Mouse (Mus musculus): ENCODE results near the gene Olfr1367. TPM values are rescaled to one million over a fixed set of nuclear protein-coding genes. Genes with fewer than 3 reads are reported as not detected.
"Not testable (repeated sequence)": the region's sequence is repeated elsewhere in the genome, so short reads cannot be mapped to it uniquely, and the experiment has no call there.

Olfr1367 gene
- total RNA-seq, 2 experiments from 2014 or later: not detected

GRCm38 (mm10) chr13:21326657-21327211 lies 20.0 kb upstream of the Olfr1367 start:
- Histone ChIP-seq H3K27ac (no peak overlapping the region), H3K4me3 (peak overlapping the region; percentile 60)
- peak; percentile 82 to 85 for DNase-seq (ENCODE audit: extremely low spot score in 1 of 2, low spot score in 2 of 2)
- peak; percentile 82 for TF ChIP-seq CTCF (IDR thresholded peaks at IDR 0.05)
- intact Hi-C loops (cut with DNase I): loop anchor here (2.0 to 5.0 kb wide), 4 partner anchors 50 to 154 kb away; no protein-coding TSS in a partner anchor

GRCm38 (mm10) chr13:21327424-21327823 lies 19.3 kb upstream of the Olfr1367 start:
- intact Hi-C loops (cut with DNase I): loop anchor here (2.0 to 5.0 kb wide), 4 partner anchors 51 to 155 kb away; no protein-coding TSS in a partner anchor
- Histone ChIP-seq H3K4me3 (peak overlapping the region; percentile 60), H3K27ac (no peak overlapping the region)
- no peak for DNase-seq (ENCODE audit: extremely low spot score in 1 of 2, low spot score in 2 of 2)
- TF ChIP-seq CTCF (IDR thresholded peaks at IDR 0.05): no peak

DNA sequence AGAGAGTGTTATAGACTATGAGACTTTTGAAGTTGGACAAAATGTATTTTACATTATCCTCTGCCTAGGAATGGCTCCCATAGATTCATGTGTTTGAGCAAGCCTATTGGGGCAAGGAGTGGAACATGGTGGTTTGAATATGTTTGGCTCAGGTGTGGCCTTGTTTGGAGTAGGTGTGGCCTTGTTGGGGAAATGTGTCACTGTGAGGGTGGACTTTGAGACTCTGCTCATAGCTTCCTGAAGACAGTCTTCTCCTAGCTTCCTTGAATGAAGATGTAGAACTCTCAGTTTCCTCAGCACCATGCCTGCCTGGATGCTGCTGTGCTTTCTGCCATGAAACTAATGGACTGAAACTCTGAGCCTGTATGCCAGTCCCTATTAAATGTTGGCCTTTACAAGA lies 3.9 kb downstream of the Olfr1367 start:
- H3K27ac ChIP-seq: no peak overlapping the region
- DNase-seq (ENCODE audit: extremely low spot score in 1 of 2, low spot score in 2 of 2): no peak
- intact Hi-C loops (cut with DNase I): no loop called here
- H3K4me3 ChIP-seq: no peak overlapping the region
- no peak for TF ChIP-seq CTCF (IDR thresholded peaks at IDR 0.05)

GRCm38 (mm10) chr13:21362621-21363248 lies 16.0 kb downstream of the Olfr1367 start, which contains the start of gene Zscan12:
Gene Zscan12, plus strand, starts transcription at chr13:21362820.
- DNase-seq (ENCODE audit: extremely low spot score in 1 of 2, low spot score in 2 of 2): peak; percentile 87 to 90
- Histone ChIP-seq H3K27ac (peak within 1 kb of the TSS; percentile 81), H3K4me3 (peak within 1 kb of the TSS; percentile 93)
- intact Hi-C loops (cut with DNase I): loop anchor here (1.0 to 5.0 kb wide), 4 partner anchors 40 to 169 kb away; partner anchors contain the start of genes Nkapl, Zkscan3, Zkscan8 and Zscan26
- TF ChIP-seq CTCF (IDR thresholded peaks at IDR 0.05): no peak

- no peak for TF ChIP-seq CTCF (IDR thresholded peaks at IDR 0.05)
- intact Hi-C loops (cut with DNase I): loop anchor here (2.0 to 5.0 kb wide), 2 partner anchors 39 to 104 kb away; partner anchors contain the start of genes Nkapl and Zkscan3
- Histone ChIP-seq H3K4me3 (peak overlapping the region; percentile 1; the same call in 1 of the 2 replicates), H3K27ac (no peak overlapping the region)
- DNase-seq (ENCODE audit: extremely low spot score in 1 of 2, low spot score in 2 of 2): no peak
Measured at GRCm38 (mm10) chr13:21363719-21364118, 17.0 kb downstream of the Olfr1367 start.

DNA sequence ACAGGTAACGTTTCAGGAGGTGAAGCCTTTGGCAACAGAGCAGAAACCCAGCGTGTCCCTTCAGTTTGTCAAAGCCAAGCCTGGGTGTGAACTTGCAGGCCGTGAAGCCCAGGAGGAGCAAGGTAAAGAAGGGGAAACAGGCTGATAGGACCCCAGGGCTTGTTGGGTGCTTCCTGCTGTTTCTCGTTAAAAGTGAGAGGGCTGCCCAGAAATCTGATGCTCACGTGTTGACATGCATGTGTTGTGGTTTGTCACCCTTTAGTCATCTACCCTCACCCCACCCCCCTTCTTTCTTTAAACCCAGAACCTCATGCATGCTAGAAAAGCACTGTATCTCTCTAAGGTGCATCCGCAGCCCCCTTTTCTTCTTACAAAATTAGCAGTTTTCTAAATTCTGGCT lies 19.9 kb downstream of the Olfr1367 start:
- TF ChIP-seq CTCF (IDR thresholded peaks at IDR 0.05): no peak
- intact Hi-C loops (cut with DNase I): no loop called here
- Histone ChIP-seq H3K27ac (no peak overlapping the region), H3K4me3 (no peak overlapping the region)
- DNase-seq (ENCODE audit: extremely low spot score in 1 of 2, low spot score in 2 of 2): no peak

DNA sequence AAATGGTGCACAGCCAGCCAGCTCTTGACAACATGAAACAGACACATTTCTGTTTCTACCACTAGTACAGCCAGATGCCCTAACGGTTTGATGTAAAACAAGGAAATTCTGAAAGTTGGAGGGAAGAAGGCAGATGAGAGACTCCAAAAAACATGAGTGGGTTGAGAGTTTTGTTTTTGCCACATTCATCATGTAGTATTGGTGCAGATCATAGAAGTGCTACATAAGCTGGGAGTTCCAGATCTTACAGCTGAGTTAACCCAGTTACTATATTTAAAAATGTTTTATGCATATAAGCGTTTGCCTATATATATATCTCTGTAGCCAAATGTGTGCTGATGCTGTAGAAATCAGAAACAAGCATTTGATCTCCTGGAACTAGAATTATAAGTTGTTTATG lies 26.0 kb downstream of the Olfr1367 start:
- H3K4me3 ChIP-seq: no peak overlapping the region
- no peak for DNase-seq (ENCODE audit: extremely low spot score in 1 of 2, low spot score in 2 of 2)
- no peak overlapping the region for H3K27ac ChIP-seq
- intact Hi-C loops (cut with DNase I): no loop called here
- no peak for TF ChIP-seq CTCF (IDR thresholded peaks at IDR 0.05)

- Histone ChIP-seq H3K4me3 (no peak overlapping the region), H3K27ac (no peak overlapping the region)
- intact Hi-C loops (cut with DNase I): no loop called here
- DNase-seq (ENCODE audit: extremely low spot score in 1 of 2, low spot score in 2 of 2): no peak
- TF ChIP-seq CTCF (IDR thresholded peaks at IDR 0.05): no peak
Measured at GRCm38 (mm10) chr13:21377773-21378172, 31.1 kb downstream of the Olfr1367 start.

- Histone ChIP-seq H3K4me3 (no peak overlapping the region), H3K27ac (no peak overlapping the region)
- TF ChIP-seq CTCF (IDR thresholded peaks at IDR 0.05): no peak
- intact Hi-C loops (cut with DNase I): no loop called here
- DNase-seq (ENCODE audit: extremely low spot score in 1 of 2, low spot score in 2 of 2): no peak
Measured at GRCm38 (mm10) chr13:21395211-21395610, 48.5 kb downstream of the Olfr1367 start.

DNA sequence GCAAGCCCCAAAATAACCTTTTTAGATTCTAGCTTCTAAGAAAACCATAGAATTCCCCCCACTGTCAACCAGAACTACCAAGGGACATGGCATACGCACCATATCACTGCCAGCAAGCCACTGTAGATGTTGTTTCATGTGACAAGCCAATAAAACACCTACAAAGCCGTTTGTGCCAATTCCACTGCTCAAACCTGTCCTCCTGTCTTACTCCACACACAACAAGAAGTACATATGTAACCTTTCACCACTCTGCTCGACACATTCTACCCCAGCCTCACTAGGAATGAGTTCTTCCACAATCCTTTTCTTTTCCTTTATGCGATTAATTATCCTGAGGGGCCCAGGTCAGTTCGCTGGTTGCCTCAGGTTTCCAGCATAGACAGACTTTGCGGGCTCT lies 48.9 kb downstream of the Olfr1367 start:
- TF ChIP-seq CTCF (IDR thresholded peaks at IDR 0.05): no peak
- no peak for DNase-seq (ENCODE audit: extremely low spot score in 1 of 2, low spot score in 2 of 2)
- intact Hi-C loops (cut with DNase I): no loop called here
- Histone ChIP-seq H3K27ac (no peak overlapping the region), H3K4me3 (no peak overlapping the region)

- DNase-seq (ENCODE audit: extremely low spot score in 1 of 2, low spot score in 2 of 2): peak; percentile 21 to 28
- H3K27ac ChIP-seq; intact Hi-C loops (cut with DNase I): not testable (repeated sequence)
- peak overlapping the region; percentile 33; the same call in 1 of the 2 replicates for H3K4me3 ChIP-seq
Measured at GRCm38 (mm10) chr13:21396048-21396447, 49.3 kb downstream of the Olfr1367 start.

DNA sequence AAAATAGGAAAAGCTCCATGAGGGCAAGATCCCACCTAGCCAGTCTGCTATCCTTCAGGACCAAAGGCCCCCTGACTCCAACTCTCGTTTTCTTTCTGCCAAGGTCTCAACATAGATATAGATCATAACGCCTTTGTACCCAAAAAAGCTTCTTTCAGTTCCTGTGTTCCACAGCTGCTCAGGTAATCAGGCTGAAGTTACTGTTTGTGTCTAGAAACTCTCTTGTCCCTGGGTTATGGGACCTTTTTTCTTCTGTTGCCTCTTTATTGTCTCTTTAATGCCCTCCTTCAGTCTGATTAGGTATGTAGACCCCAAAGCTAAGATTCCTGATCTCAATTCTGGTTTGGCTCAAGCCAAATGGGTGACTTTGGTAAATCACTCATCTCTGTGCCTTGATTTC lies 50.8 kb downstream of the Olfr1367 start:
- no peak for DNase-seq (ENCODE audit: extremely low spot score in 1 of 2, low spot score in 2 of 2)
- intact Hi-C loops (cut with DNase I): no loop called here

More for the DNA sequence above, 50.8 kb downstream of the Olfr1367 start:
- no peak for TF ChIP-seq CTCF (IDR thresholded peaks at IDR 0.05)
- Histone ChIP-seq H3K27ac (no peak overlapping the region), H3K4me3 (no peak overlapping the region)

Small RNA genes lying within 50 kb of the gene (microRNA-seq; reads per million reads assigned to microRNA genes)
- 0 to 1.7 reads per million in 2 experiments for gene Mir6942

Other genes with a start within 250 kb of the Olfr1367 start
- gene Olfr1369-ps1, start 235.4 kb upstream of the Olfr1367 start, total RNA-seq (2021): not detected
- gene Olfr263, start 217.3 kb upstream of the Olfr1367 start, total RNA-seq (2021): not detected
- not detected for gene Olfr1368, start 201.0 kb upstream of the Olfr1367 start, total RNA-seq (2021)
- 10 to 100 TPM; 33.6 to 36.5 TPM for gene Trim27, start 167.5 kb upstream of the Olfr1367 start, total RNA-seq (2021)
- not detected for gene Gpx5, start 54.2 kb upstream of the Olfr1367 start, total RNA-seq (2021)
- not detected for gene Gpx6, start 34.8 kb upstream of the Olfr1367 start, total RNA-seq (2021)
- gene Zscan12, start 15.9 kb downstream of the Olfr1367 start, total RNA-seq (2021): 1 to 10 TPM; 7.0 to 8.2 TPM
- 10 to 100 TPM; 39.0 to 44.4 TPM for gene Zkscan3, start 55.8 kb downstream of the Olfr1367 start, total RNA-seq (2021)
- gene Pgbd1, start 94.1 kb downstream of the Olfr1367 start, total RNA-seq (2021): 1 to 10 TPM; 1.3 to 1.7 TPM
- gene Zscan26, start 106.8 kb downstream of the Olfr1367 start, total RNA-seq (2021): 10 to 100 TPM; 56.7 to 57.3 TPM
- under 1 TPM; 0.40 to 0.77 TPM for gene Nkapl, start 121.6 kb downstream of the Olfr1367 start, total RNA-seq (2021)
- gene Zkscan4, start 132.0 kb downstream of the Olfr1367 start, total RNA-seq (2021): 1 to 10 TPM; 4.4 to 6.8 TPM
- gene Gm10065, start 132.5 kb downstream of the Olfr1367 start, total RNA-seq (2021): not detected
- 10 to 100 TPM; 21.9 to 22.8 TPM for gene AK157302, start 148.3 kb downstream of the Olfr1367 start, total RNA-seq (2021)
- gene Gm11273, start 154.5 kb downstream of the Olfr1367 start, total RNA-seq (2021): 10 to 100 TPM; 51.7 to 53.8 TPM
- gene Zkscan8, start 184.2 kb downstream of the Olfr1367 start, total RNA-seq (2021): 10 to 100 TPM; 14.4 to 19.0 TPM
- not detected for gene Olfr1366, start 195.9 kb downstream of the Olfr1367 start, total RNA-seq (2021)
- not detected for gene Olfr1535, start 213.0 kb downstream of the Olfr1367 start, total RNA-seq (2021)
- not detected for gene Olfr1364, start 234.8 kb downstream of the Olfr1367 start, total RNA-seq (2021)